Mouse (Mus musculus) liver, embryonic 15.5 days (tissue): Measurements from ENCODE around the gene Xaf1. TPM values are rescaled to one million over a fixed set of nuclear protein-coding genes. Genes with fewer than 3 reads are reported as not detected.

Experiments
- ATAC-seq: fragments of 200-750 bp; cut with Nextera tagmentation; 2 replicates; pipeline ENCODE4 v1.8.0; 2017; ENCODE audit warnings: moderate number of reproducible peaks, mild to moderate bottlenecking, moderate library complexity; ENCODE audit not compliant: insufficient read depth
- H3K27ac ChIP-seq: fragments of 300-500 bp; sonication (generic); replicated peaks from 2 replicates; pipeline ENCODE4 v1.5.1; 2015; ENCODE audit warnings: mild to moderate bottlenecking, inconsistent platforms
- H3K27me3 ChIP-seq: fragments of 300-500 bp; sonication (generic); 2 replicates; pipeline ENCODE4 v1.6.1; 2015; ENCODE audit warnings: mild to moderate bottlenecking, inconsistent platforms
- H3K36me3 ChIP-seq: fragments of 300-500 bp; sonication (generic); replicated peaks from 2 replicates; pipeline ENCODE4 v1.6.1; 2015; ENCODE audit warnings: moderate library complexity, mild to moderate bottlenecking, inconsistent platforms
- H3K4me1 ChIP-seq: fragments of 300-500 bp; sonication (generic); replicated peaks from 2 replicates; pipeline ENCODE4 v1.6.1; 2015; ENCODE audit warnings: inconsistent platforms
- H3K4me2 ChIP-seq: fragments of 300-500 bp; sonication (generic); 2 replicates; pipeline ENCODE4 v1.6.1; 2015; ENCODE audit warnings: moderate library complexity, mild to moderate bottlenecking, inconsistent platforms
- H3K4me3 ChIP-seq: fragments of 300-500 bp; sonication (generic); replicated peaks from 2 replicates; pipeline ENCODE4 v1.5.1; 2015; ENCODE audit warnings: mild to moderate bottlenecking, inconsistent platforms
- H3K9ac ChIP-seq: fragments of 300-500 bp; sonication (generic); 2 replicates; pipeline ENCODE4 v1.6.1; 2015; ENCODE audit warnings: moderate library complexity, mild to moderate bottlenecking, inconsistent platforms
- H3K9me3 ChIP-seq: fragments of 300-500 bp; sonication (generic); replicated peaks from 2 replicates; pipeline ENCODE4 v1.6.1; 2016; ENCODE audit warnings: inconsistent platforms
- WGBS: fragments of 180-500 bp; shearing (Covaris S2); methylation state at CpG from one replicate; pipeline ENCODE4 v1.1.7; 2015; ENCODE audit warnings: mixed read lengths; ENCODE audit not compliant: insufficient replicate concordance; 5-methylcytosine and 5-hydroxymethylcytosine counted together
- polyA plus RNA-seq: library from polyadenylated mRNA; unstranded; fragments of >200 nt; fragmentation: Nextera tagmentation; extraction: Ambion mirVana; gene quantifications from 2 replicates; pipeline ENCODE4 v1.2.1, GENCODE M21; 2015

Gene Xaf1
- 4.0 and 4.1 TPM in 2 replicates for polyA plus RNA-seq

DNA sequence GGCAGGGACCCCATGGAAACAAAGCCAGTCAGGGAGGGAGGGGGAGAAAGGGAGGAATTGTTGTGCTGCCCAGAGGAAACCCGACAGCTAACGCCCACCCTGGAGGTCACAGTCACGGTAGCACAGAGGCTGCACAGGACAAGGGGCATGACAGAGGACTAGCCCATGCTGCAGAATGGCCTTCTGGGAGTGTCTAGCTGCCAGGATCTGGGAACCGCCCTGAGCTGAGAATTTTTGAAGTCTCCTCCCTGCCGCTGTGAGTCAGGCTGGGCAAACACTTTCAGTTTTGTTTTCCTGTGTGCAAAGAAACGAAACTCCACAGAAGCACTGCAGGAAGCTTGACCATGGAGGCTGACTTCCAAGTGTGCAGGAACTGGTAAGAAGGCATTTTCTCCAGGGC, at the start of gene Xaf1:
Xaf1 (plus strand) TSS at position 296 of the 400 bp plus-strand sequence.
- H3K4me1 ChIP-seq, result peaks cover 10% of the 10 kb centered on the region; the same call in 1 of the 2 replicates
- H3K9ac ChIP-seq, result no peak within 1 kb of the TSS
- no peaks in the 10 kb centered on the region for H3K27me3 ChIP-seq
- peak within 1 kb of the TSS; percentile 42 for H3K4me3 ChIP-seq
- ATAC-seq, result peak; percentile 49; the same call in 1 of the 2 replicates
- H3K4me2 ChIP-seq, result peak within 1 kb of the TSS; percentile 47
- H3K9me3 ChIP-seq, result no peaks in the 10 kb centered on the region
- whole genome bisulfite sequencing, result 2% methylated on average over 6 of the region's 6 CpGs
- H3K27ac ChIP-seq, result no peak within 1 kb of the TSS
- H3K36me3 ChIP-seq, result no peaks in the 10 kb centered on the region

DNA sequence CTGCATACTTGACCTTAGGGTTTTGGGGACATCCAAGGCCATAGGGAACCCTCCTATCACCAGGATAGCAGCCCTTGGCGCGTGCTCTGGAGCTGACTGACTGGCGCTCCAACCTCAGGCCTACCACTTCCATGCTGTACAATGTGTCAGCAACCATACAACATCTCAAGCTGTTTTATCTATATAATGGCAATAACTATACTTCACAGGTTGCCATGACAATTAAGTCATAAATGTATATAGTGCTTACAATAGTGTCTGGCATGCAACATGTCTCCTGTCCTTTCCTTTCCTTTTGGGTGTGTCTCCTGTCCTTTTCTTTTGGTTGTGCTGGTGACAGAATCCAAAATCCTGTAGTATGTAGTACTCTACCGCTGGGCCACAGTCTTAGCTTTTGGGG, 45.8 kb upstream of the Xaf1 start:
- Histone ChIP-seq H3K27ac (no peak overlapping the region), H3K9ac (no peak overlapping the region), H3K4me2 (no peak overlapping the region), H3K36me3 (no peaks in the 10 kb centered on the region), H3K4me3 (no peak overlapping the region), H3K9me3 (no peaks in the 10 kb centered on the region), H3K27me3 (0 out of 2 replicates have a peak, but pooled peaks cover under 1% of the 10 kb centered on the region), H3K4me1 (no peaks in the 10 kb centered on the region)
- 85% methylated on average over 4 of the region's 4 CpGs for WGBS
- no peak for ATAC-seq

DNA sequence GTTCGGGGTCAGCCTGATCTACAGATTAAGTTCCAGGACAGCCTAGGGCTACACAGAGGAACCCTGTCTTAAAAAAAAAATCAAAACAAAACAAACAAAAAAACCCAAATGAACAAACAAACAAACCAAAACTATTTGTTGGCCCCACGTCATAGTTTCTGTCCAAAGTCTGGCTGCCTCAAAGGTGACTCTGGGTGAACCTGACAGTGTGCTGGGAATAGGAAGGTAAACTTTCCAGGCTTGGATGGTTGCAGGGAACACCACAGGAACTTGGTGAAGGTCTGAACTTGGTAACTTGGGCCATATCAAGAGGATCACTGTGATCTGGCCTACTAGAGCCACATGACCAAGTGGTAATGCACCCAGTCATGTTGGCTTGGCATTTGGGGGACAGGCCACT, 45.0 kb upstream of the Xaf1 start:
- H3K9ac ChIP-seq, result no peak overlapping the region
- H3K36me3 ChIP-seq, result no peaks in the 10 kb centered on the region
- ATAC-seq, result no peak
- no peaks in the 10 kb centered on the region for H3K4me1 ChIP-seq
- H3K4me3 ChIP-seq, result no peak overlapping the region
- no peaks in the 10 kb centered on the region for H3K9me3 ChIP-seq
- H3K4me2 ChIP-seq, result no peak overlapping the region
- H3K27ac ChIP-seq, result no peak overlapping the region
- no peaks in the 10 kb centered on the region for H3K27me3 ChIP-seq
- 50% methylated on average over 2 of the region's 2 CpGs for WGBS

DNA sequence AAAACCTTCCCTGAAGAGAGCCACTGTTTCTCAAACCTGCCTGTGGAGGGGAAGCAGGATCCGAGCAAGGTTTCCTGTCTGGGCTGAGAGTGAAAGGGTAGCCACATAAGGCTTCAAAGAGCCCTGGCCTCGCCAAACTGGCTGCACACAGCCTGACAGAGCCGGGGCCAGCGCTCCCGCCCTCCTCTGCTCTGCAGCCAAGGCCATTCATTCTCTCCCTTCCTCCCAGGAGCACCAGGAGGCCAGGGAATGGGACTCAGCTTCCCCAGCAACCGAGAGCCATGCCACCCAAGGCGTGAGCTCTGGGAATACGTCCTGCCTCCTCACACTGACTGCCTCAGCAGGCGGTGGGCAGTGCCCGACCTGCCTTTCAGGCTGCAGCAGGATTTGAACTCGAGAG, 35.9 kb upstream of the Xaf1 start:
- Histone ChIP-seq H3K9me3 (no peaks in the 10 kb centered on the region), H3K9ac (no peak overlapping the region), H3K27me3 (peaks cover 61% of the 10 kb centered on the region), H3K4me2 (no peak overlapping the region), H3K4me3 (no peak overlapping the region), H3K36me3 (no peaks in the 10 kb centered on the region), H3K4me1 (peaks cover 10% of the 10 kb centered on the region), H3K27ac (no peak overlapping the region)
- 9% methylated on average over 11 of the region's 11 CpGs for WGBS
- no peak for ATAC-seq

DNA sequence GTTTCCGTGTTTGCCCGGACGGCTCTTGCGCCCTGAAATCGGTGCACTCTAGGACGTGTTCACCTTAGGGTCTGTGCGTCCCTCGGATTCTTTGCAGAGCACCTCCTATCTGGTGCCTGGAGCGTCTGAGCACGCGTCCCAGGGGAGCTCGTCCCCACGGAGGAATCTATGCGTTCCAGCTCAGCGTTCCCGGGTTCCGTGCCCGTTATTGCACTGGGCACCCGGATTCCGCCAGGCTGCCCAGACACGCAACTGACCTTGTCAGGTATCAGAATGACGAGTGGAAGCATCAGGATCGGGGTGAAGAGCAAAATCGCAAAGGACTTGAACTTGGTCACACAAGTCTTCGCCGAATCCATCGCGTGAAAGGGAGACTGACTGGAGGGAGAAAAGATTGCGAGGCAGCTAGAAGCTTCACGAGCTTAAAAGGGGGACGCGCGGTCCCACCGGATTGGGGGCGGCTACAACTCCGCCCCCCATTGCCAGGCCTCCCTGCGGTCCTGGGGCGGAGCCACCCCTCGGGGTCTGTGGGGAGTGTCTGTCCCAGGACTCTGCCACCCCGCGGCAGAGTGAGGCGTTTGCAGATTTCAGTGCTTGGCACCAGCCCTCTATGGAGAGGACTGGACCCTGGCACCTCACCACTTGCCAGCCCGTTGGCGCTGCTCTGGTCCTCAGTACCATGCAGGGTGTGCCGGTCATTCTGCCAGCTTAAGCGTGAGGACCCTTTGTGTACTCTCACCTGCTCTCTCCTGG, 35.0 kb upstream of the Xaf1 start:
- peak overlapping the region; percentile 62 for H3K4me2 ChIP-seq
- H3K9ac ChIP-seq, result no peak overlapping the region
- no peak overlapping the region for H3K27ac ChIP-seq
- peaks cover 10% of the 10 kb centered on the region for H3K4me1 ChIP-seq
- peak overlapping the region; percentile 33 for H3K4me3 ChIP-seq
- peaks cover 61% of the 10 kb centered on the region for H3K27me3 ChIP-seq
- no peaks in the 10 kb centered on the region for H3K36me3 ChIP-seq
- no peak for ATAC-seq
- WGBS, result under 1% methylated on average over 46 of the region's 46 CpGs
- no peaks in the 10 kb centered on the region for H3K9me3 ChIP-seq

DNA sequence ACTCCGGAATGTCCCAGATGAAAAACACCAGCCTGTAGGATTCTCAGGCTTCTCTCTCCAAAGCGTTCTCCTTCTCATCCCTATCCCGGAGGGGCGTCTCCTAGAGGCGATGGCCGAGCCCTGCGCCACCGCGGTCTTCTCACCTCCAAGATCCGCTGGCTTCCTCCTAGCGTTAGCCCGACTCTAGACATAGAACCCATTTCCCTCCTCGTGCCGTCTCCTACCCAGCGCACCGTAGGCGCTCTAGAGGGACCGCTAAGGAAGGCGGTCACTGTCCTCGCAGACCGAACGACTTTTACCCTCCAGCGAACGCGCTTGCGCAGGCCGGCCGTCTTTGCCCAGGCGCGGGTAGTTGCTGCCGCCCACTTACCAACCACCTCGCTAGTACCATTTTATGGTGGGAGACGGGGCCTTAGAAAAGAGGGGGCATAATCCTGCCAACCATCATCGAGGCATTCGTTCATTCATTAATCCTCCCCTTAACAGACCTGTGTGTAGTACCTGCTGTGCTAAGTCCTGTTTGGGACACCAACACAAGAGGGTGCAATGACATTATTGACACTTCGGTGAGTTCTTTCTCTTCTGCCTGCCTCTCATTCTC, 34.4 kb upstream of the Xaf1 start, which contains the start of gene Slc13a5:
Slc13a5 (minus strand) TSS at position 263 of the 601 bp plus-strand sequence.
- no peaks in the 10 kb centered on the region for H3K9me3 ChIP-seq
- H3K4me2 ChIP-seq, result peak within 1 kb of the TSS; percentile 62
- H3K9ac ChIP-seq, result no peak within 1 kb of the TSS
- peak within 1 kb of the TSS; percentile 33 for H3K4me3 ChIP-seq
- ATAC-seq, result no peak
- H3K4me1 ChIP-seq, result peaks cover 10% of the 10 kb centered on the region
- H3K27ac ChIP-seq, result no peak within 1 kb of the TSS
- 4% methylated on average over 36 of the region's 36 CpGs for whole genome bisulfite sequencing
- peaks cover 61% of the 10 kb centered on the region for H3K27me3 ChIP-seq
- no peaks in the 10 kb centered on the region for H3K36me3 ChIP-seq

DNA sequence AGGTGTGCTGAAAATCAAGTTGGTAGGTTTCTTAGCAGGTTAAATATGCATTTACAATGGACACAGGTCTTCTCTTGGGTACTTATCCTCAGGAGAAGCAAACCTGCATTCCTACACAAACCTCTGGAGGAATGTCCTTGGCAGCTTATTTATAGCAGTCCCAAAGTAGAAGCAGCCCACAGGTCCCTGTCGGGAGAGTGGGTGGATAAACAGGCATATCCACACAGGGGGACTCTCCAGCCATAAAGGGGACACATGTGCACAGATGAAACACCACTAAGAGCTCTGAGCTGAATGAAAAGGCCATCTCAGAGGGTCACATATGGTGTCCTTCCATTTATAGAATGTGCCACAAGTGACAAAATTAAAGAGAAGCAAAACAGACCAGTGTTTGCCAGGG, 29.7 kb upstream of the Xaf1 start:
- H3K9ac ChIP-seq, result no peak overlapping the region
- no peak for ATAC-seq
- H3K27ac ChIP-seq, result no peak overlapping the region
- no peak overlapping the region for H3K4me2 ChIP-seq
- H3K36me3 ChIP-seq, result no peaks in the 10 kb centered on the region
- WGBS, result 30% methylated on average over 1 of the region's 1 CpGs
- peaks cover 3% of the 10 kb centered on the region; the same call in 1 of the 2 replicates for H3K4me1 ChIP-seq
- H3K9me3 ChIP-seq, result no peaks in the 10 kb centered on the region
- H3K27me3 ChIP-seq, result peaks cover 26% of the 10 kb centered on the region
- H3K4me3 ChIP-seq, result no peak overlapping the region

DNA sequence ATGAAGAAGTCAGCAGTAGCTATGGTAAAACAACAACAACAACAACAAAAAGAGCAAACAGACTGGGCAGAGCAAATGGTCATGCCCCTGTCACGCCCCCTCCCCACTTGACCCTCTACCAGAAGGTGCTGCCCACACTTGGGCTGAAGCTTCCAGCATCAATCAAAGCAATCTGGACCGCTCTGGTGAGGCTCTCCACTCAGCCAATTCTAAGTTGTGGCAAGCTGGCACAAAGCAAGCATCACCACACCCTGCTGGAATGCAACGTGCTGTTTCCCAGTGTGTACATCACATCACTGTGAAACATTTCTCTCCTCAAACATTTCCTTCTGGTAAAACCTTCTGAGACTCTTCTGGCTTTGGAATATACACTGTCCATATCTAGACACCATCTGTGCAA, 28.1 kb upstream of the Xaf1 start:
- no peak for ATAC-seq
- Histone ChIP-seq H3K9me3 (no peaks in the 10 kb centered on the region), H3K9ac (no peak overlapping the region), H3K27ac (no peak overlapping the region), H3K4me2 (no peak overlapping the region), H3K4me1 (no peaks in the 10 kb centered on the region), H3K36me3 (no peaks in the 10 kb centered on the region), H3K27me3 (peaks cover 11% of the 10 kb centered on the region), H3K4me3 (no peak overlapping the region)
- 50% methylated on average over 3 of the region's 3 CpGs for WGBS

DNA sequence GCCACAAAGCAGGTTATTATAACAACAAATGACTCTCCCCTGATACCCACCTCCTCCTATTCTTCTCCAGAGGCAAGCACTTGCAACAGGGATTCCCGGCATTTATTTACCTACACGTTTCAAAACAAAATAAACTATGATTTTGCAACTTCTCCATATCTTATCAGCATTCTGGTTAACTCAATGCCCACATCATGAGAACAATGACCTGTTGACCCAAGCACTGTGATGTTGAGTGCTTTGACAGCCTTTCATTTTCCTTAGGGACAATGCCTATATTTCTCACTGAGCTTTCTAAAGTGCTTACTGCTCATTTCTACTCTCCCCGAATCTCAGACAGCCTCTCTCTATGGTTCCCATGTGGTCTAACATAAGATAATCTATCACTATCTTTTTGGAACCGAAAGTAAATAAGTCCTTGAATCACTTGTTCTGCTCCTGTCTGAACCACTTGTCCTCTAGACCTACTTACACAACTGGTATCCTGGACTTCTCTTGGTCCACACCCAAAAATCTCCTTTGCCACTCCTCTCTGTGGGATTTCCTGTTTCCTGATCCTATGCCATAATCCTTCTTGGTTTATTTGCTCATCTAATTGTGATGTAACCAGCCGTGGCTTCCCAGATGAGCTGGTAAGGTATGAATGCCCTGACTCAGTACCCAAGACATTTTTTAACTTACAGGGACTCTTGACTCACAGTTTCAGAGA, 20.1 kb upstream of the Xaf1 start:
- Histone ChIP-seq H3K4me3 (no peak overlapping the region), H3K4me2 (no peak overlapping the region), H3K36me3 (no peaks in the 10 kb centered on the region), H3K4me1 (no peaks in the 10 kb centered on the region), H3K9ac (no peak overlapping the region), H3K9me3 (no peaks in the 10 kb centered on the region), H3K27ac (no peak overlapping the region), H3K27me3 (no peaks in the 10 kb centered on the region)
- 48% methylated on average over 5 of the region's 5 CpGs for WGBS
- ATAC-seq, result no peak

DNA sequence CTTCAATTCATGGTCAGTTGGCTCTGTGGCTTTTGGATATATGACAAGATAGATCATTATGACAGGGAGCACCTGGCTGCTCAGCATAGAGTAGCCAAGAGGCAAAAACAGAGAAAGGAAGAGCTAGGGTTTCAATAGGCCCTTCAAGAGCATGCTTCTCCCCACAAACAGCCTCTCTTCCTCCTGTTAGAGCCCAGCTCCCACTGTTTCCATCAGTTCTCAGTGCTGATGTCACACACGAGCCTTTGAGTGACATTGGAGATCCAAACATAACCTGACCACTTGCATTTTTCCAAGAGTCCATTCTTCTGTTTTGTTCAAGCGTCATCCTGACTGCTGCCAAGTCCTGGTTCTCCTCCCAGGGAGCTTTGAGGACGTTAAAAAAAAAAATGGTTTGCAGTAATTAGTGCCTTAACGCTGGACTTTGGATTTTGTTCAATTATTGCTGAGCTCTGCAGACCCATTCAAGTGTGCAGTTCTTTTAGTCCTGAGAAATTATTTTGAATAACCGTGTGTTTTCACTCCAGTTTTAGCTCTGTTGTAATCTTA, 19.5 kb upstream of the Xaf1 start:
- no peak overlapping the region for H3K4me3 ChIP-seq
- WGBS, result 52% methylated on average over 5 of the region's 5 CpGs
- H3K9me3 ChIP-seq, result no peaks in the 10 kb centered on the region
- no peaks in the 10 kb centered on the region for H3K27me3 ChIP-seq
- no peaks in the 10 kb centered on the region for H3K4me1 ChIP-seq
- no peaks in the 10 kb centered on the region for H3K36me3 ChIP-seq
- no peak for ATAC-seq
- H3K9ac ChIP-seq, result no peak overlapping the region
- no peak overlapping the region for H3K27ac ChIP-seq
- no peak overlapping the region for H3K4me2 ChIP-seq
